Mouse (Mus musculus) layer of hippocampus, adult 2 months (tissue): ENCODE measurements around the gene Lmod2. TPM values are rescaled to one million over a fixed set of nuclear protein-coding genes. Genes with fewer than 3 reads are reported as not detected.

Experiments
- DNase-seq, 2 experiments: peaks; one replicate each; pipeline ENCODE4 v3.0.0; 2022; ENCODE audit warnings: low spot score in 2 of 2
- H3K27ac ChIP-seq: fragments of 200-600 bp; 2 replicates; pipeline ENCODE4 v1.8.1; 2022
- H3K4me3 ChIP-seq: fragments of 200-600 bp; 2 replicates; pipeline ENCODE4 v1.8.1; 2022; ENCODE audit warnings: mild to moderate bottlenecking
- CTCF ChIP-seq: fragments of 200-600 bp; conservative IDR thresholded peaks from 2 replicates; pipeline ENCODE4 v1.8.1; 2022; ENCODE audit warnings: antibody characterized with exemption, mild to moderate bottlenecking, moderate library complexity
- long read RNA-seq, 2 experiments: library from polyadenylated mRNA; stranded (forward); transcript quantifications; one replicate each; pipeline ENCODE4 v2.0.0; 2021; ENCODE audit warnings: borderline mapping rate in 2 of 2
- total RNA-seq, 2 experiments: library from RNA; stranded (reverse); gene quantifications; 2 replicates each; pipeline ENCODE4 v1.2.3; 2021

Gene Lmod2
- total RNA-seq, result not detected
- long read RNA-seq, experiment 1, result 0 reads
- long read RNA-seq, experiment 2, result 0 reads

DNA sequence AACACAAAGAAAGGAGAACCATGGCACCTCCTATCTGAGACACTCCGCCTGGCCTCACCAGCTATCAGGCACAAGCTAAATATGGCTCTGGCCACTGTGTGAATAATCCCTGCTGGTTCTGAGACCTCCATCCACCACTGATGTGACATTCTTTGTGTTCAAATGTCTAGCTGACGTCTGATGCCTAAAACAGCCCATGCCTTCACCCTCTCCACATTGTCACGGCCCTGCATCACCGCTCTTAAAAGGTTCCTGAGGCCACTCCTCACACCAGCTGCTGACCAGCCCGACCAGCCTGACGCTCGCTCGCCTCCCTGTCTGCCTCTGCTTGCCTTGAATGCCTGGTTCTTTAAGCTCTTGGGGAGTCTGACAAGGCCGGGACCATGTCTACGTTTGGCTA is at the start of gene Lmod2:
Gene Lmod2, plus strand, starts transcription at position 263 of the 400 bp plus-strand sequence.
- no peak for DNase-seq
- no peak for TF ChIP-seq CTCF
- Histone ChIP-seq H3K4me3 (no peak within 1 kb of the TSS), H3K27ac (no peak within 1 kb of the TSS)

DNA sequence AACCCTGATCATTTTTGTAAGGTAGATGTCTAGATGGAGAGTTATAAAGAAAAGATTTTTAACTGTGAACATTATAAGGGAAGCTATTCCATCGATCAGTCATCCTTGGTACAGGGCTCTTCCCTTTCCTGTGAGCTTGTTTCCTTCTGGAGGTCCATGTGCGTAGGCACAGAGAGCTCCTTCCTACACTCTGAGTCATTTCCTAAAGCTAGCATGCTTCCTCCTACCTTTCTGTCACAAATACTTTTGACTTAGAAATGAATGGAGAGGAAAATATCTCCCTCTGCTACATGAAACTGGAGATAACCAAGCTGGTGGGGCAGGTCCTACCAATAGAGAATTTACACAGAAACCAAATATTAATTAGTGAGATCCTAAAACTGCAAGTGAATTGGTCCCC is 47.8 kb upstream of the Lmod2 start:
- no peak overlapping the region for H3K4me3 ChIP-seq
- H3K27ac ChIP-seq, result peak overlapping the region; percentile 32; the same call in 1 of the 2 replicates
- no peak for TF ChIP-seq CTCF
- DNase-seq, result peak in 1 of 2 experiments; percentile 32

DNA sequence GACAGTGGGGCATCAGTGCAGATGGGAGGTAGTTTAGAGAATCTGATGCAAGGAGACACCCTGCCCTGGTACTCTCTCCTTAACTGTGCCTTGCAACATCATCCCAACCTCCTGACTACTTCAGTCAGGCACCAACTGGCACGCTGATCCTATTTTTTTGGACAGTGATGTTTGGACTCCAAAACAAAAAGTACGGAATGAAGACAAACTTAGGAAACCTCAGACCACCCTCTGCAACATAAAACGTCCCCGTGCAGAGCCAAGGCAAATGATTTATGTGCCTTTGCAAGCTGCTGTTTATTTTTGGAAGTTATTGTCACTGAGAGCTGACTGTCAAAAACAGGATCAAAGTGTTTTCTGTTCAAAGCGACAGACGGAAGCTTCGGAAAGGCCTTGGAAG is 45.5 kb upstream of the Lmod2 start:
- Histone ChIP-seq H3K4me3 (no peak overlapping the region), H3K27ac (peak overlapping the region; percentile 72)
- no peak for TF ChIP-seq CTCF
- no peak for DNase-seq

DNA sequence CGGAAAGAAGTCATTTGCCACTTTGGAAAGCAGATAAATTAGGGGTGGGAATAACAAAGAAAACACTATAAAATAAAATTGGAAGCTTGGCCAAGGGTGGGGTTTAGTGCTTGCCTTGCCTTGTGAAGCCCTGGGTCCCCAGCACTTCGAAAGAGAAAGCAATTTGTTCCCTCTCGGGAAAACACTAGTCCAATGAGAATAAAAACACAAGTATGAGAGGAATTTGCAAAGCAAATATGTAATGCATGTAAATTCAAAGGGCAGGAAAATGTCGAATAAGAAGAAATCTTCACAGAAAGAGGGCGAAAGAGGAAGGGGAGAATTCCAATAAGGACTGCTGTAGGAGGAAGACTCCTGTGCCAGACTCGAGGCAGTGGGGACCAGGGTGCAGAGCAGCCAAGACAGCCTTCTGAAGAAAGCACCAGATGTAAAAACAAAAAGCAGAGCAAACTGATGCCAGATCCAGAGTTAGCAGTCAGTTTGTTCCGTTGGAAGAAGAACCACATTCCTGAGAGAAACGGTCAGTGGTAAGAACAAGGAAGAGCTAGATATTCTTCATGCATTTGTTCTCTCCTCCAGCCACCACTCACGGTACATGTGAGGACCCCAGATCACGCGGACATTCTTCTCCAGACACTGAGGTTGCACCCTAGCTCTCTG is 43.0 kb upstream of the Lmod2 start:
- no peak for TF ChIP-seq CTCF
- Histone ChIP-seq H3K27ac (no peak overlapping the region), H3K4me3 (no peak overlapping the region)
- no peak for DNase-seq

DNA sequence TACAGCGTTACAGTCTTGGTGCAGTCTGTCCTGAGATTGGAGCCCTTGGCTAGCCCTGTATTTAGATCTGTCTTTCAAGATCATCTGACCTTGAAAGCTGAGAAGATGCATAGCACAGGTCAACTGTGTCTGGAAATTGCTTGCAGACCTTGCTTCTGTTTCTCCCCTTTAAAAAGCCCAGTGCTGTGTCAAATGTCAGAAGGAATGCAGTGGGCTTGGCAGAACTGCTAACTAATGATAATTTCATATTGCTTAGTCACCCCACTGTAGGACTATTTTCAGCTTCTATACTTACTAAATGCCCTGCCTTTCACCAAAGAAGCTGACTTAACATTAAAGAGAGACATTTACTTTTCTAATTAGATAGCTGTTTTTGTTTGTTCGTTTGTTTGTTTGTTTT is 42.1 kb upstream of the Lmod2 start:
- Histone ChIP-seq H3K27ac (no peak overlapping the region), H3K4me3 (no peak overlapping the region)
- TF ChIP-seq CTCF, result no peak
- no peak for DNase-seq

DNA sequence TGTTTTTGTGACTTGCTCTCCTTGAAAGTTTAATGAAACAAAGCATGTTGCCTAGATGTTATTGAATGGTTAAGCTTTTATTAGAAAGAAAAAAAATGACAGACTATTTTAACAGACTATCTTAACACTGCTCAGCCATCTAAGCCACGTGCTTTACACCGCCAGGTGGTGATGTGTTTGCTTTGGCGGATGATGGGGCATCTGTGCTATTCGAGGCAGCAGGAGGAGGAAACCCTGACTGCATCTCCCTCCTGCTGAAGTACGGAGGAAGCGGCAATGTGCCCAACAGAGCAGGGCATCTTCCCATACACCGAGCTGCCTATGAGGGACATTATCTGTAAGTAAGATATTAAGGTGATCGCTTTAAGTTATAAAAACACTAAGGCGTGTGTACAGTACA is 33.5 kb upstream of the Lmod2 start:
- Histone ChIP-seq H3K27ac (no peak overlapping the region), H3K4me3 (no peak overlapping the region)
- peak; percentile 29 to 58 for DNase-seq
- TF ChIP-seq CTCF, result 0 out of 2 replicates have a peak, but pooled peaks have one; percentile 12

DNA sequence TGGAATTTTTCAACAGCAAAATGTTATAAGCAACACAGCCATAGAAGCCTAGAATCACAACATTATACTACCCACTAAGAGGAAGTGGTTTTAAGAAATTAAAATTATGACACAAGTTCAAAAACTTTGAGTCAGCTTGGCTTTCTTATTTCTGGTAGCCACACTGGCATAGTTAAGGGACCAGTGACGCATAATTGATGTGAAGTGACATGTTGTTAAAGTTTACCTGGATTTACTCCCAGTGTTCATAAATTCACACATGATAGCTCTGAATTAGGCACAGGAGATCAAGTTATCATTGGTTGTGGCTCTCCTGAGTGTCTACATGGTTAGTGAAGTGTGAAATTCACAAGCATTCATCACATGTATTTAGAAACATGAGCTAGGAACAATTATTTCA is 32.7 kb upstream of the Lmod2 start:
- H3K27ac ChIP-seq, result no peak overlapping the region
- TF ChIP-seq CTCF, result no peak
- no peak overlapping the region for H3K4me3 ChIP-seq
- DNase-seq, result no peak

DNA sequence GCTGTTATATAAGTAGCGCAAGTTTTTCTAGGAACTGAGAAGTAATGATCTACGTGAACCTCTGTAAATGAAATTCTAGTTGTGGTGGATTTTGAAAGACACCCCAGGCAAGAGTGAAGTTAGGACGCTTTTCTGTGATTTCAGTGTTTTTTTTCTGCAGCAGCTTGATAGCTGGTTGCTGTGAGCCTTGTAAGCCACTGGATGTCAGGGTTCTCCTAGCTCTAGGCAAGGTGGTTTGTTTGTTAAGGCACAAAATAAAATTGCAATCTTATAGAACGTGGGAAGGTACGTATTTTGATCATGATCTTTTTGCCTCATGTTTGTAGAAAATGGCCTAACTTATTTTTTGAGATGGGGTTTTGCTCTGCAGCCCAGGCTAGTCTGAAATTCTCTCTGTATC is 28.6 kb upstream of the Lmod2 start:
- no peak for DNase-seq
- Histone ChIP-seq H3K27ac (no peak overlapping the region), H3K4me3 (no peak overlapping the region)
- TF ChIP-seq CTCF, result peak; percentile 75

DNA sequence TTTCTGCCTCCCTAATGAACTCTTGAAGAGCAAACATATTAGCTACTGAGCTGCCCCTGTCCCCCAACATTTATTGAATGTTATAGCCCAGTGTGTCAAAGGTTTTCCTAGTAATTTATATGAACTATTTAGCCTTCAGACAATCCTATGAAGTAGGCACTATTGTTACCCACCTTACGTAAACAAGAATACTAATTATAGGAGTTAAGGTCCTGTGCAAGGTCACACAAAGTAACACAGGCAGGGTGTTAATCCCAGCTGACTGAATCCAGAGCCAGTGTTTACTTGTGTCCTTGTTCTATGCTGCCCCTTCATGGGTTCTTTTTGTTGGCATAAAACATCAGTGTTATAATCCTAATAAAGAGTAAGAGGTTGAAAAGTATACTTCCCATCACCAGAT is 27.9 kb upstream of the Lmod2 start:
- DNase-seq, result no peak
- H3K4me3 ChIP-seq, result no peak overlapping the region
- no peak for TF ChIP-seq CTCF
- no peak overlapping the region for H3K27ac ChIP-seq

DNA sequence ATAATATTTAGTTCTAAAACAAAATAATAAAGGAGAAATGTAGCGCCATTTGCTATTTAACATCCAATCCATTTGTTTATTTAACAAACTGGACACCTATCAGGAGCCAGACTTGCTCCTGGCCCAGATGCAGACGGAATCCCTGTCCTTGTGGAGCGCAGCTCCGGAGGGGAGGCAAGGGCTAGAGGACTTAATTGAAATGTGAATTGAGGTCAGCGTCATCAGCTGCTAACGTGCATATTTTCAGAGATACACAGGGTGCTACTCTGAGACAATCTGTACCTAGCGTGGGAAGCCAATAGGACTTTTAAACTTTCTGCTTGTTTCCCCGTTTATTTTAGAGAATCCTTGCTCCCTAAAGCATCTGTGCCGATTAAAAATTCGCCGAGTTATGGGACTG is 27.3 kb upstream of the Lmod2 start:
- H3K4me3 ChIP-seq, result no peak overlapping the region
- H3K27ac ChIP-seq, result no peak overlapping the region
- no peak for TF ChIP-seq CTCF
- DNase-seq, result no peak

DNA sequence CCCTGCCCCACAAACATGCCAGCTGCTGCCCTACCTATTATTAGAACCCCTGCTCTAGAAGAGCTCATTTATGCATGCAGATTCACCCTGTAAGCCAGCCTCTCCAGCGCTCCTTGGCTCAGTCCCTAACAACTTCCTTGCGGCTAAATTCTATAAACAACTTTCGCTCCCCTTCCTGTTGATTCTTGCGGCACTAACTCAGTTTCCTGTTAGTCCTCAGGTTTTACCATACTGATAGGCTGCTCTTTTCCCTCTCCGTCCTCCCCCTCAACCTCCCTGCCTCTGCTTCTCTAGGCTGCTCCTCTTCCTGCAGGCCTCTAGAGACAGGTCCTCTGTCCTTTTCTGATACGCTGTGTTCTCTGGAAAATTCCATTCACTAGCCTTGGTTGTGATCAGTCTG is 26.4 kb upstream of the Lmod2 start:
- TF ChIP-seq CTCF, result no peak
- H3K27ac ChIP-seq, result no peak overlapping the region
- DNase-seq, result no peak
- H3K4me3 ChIP-seq, result no peak overlapping the region

DNA sequence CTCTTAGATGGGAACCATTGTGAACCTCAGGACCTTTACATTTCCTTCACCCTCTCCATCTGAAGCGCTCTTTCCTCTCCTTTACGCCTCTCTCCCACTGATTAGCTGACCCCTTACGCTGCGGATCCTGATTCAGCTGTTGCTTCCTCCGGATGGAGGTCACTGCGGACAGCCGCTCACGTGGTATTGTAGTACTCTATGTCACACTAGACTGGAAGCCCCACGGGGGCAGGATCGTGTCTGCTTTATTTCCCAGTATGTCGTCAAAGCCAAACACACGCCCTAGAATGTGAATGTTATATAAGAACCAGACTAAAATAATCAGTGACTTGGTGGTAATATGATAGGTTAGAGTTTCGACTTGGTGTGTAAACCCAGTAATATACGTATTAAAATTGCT is 25.1 kb upstream of the Lmod2 start:
- no peak for TF ChIP-seq CTCF
- DNase-seq, result no peak
- Histone ChIP-seq H3K4me3 (no peak overlapping the region), H3K27ac (no peak overlapping the region)

DNA sequence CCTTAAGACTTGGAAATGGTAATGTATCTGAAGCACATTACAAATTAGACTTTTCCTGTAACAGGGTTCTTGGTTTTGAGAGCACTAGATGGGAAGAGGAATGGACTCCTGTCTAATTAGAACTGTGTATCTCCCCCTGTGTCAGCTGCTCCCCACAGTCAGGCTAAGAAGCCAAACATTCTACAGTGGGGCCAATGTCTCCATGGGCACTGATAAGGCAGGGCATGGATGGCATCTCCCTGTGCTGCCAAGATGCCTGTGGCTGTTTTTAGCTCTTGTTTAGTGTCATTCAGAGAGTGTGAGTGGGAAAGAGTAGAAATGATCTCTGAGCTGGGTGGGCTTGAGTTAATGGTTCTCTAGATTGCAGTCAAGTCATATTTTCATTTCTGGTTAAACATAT is 24.2 kb upstream of the Lmod2 start:
- no peak overlapping the region for H3K27ac ChIP-seq
- TF ChIP-seq CTCF, result no peak
- no peak overlapping the region for H3K4me3 ChIP-seq
- no peak for DNase-seq

DNA sequence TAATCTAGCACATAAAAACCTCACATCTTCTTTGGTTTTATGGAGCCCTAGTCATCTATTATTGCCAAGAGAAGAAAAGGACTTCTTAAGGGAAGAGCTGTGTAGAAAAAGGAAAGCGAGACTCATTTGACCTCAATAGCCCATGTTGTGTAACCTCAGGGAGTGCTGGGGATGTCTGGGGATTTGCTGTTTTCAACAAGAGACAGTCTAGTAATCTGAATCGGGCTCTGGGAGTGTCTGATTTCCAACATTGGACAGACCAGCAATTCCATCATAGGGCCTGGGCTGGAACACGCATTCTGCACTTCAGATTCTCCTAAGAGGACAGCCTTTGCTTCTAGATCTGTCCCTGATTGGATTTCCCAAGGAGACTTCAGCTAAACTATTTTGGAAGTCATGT is 14.1 kb upstream of the Lmod2 start:
- DNase-seq, result no peak
- TF ChIP-seq CTCF, result no peak

More for the DNA sequence above, 14.1 kb upstream of the Lmod2 start:
- Histone ChIP-seq H3K27ac (no peak overlapping the region), H3K4me3 (no peak overlapping the region)
